Mouse (Mus musculus) ovary, postnatal 36 days (tissue): ENCODE measurements around the gene Rsu1.

Experiments used
- DNase-seq: peaks from one replicate; pipeline ENCODE4 v3.0.0; 2022; ENCODE audit warnings: low spot score, mixed read lengths

The Rsu1 gene

GRCm38 (mm10) chr2:13168743-13169142 is 102.5 kb downstream of the Rsu1 start:
- DNase-seq = peak; percentile 12

- DNase-seq = no peak
These were observed 109.5 kb downstream of the Rsu1 start for GRCm38 (mm10) chr2:13161717-13162116.

- no peak for DNase-seq
These were observed 126.0 kb downstream of the Rsu1 start for GRCm38 (mm10) chr2:13145245-13145644.

- DNase-seq = no peak
These were observed 136.3 kb downstream of the Rsu1 start for GRCm38 (mm10) chr2:13134890-13135289.

GRCm38 (mm10) chr2:13132841-13133240 is 138.4 kb downstream of the Rsu1 start:
- DNase-seq = no peak

- no peak for DNase-seq
These were observed 138.8 kb downstream of the Rsu1 start for GRCm38 (mm10) chr2:13132406-13132805.

GRCm38 (mm10) chr2:13129859-13130258 is 141.4 kb downstream of the Rsu1 start:
- DNase-seq = no peak

- DNase-seq = no peak
These were observed 141.9 kb downstream of the Rsu1 start for GRCm38 (mm10) chr2:13129337-13129736.

- DNase-seq = no peak
These were observed 150.8 kb downstream of the Rsu1 start for GRCm38 (mm10) chr2:13120461-13120860.

- DNase-seq = no peak
These were observed 153.3 kb downstream of the Rsu1 start for GRCm38 (mm10) chr2:13117896-13118295.

- no peak for DNase-seq
These were observed 164.7 kb downstream of the Rsu1 start for GRCm38 (mm10) chr2:13106531-13106930.

- no peak for DNase-seq
These were observed 166.8 kb downstream of the Rsu1 start for GRCm38 (mm10) chr2:13104388-13104787.

GRCm38 (mm10) chr2:13103797-13104200 is 167.4 kb downstream of the Rsu1 start:
- no peak for DNase-seq

GRCm38 (mm10) chr2:13094045-13094444 is 177.2 kb downstream of the Rsu1 start:
- DNase-seq = no peak

- no peak for DNase-seq
These were observed 177.6 kb downstream of the Rsu1 start for GRCm38 (mm10) chr2:13093570-13093969.

- no peak for DNase-seq
These were observed 179.7 kb downstream of the Rsu1 start for GRCm38 (mm10) chr2:13091399-13092015.

- no peak for DNase-seq
These were observed 180.4 kb downstream of the Rsu1 start for GRCm38 (mm10) chr2:13090841-13091240.

- DNase-seq = no peak
These were observed 181.4 kb downstream of the Rsu1 start for GRCm38 (mm10) chr2:13089861-13090260.

GRCm38 (mm10) chr2:13088266-13088665 is 182.9 kb downstream of the Rsu1 start:
- no peak for DNase-seq

- DNase-seq = no peak
These were observed 183.4 kb downstream of the Rsu1 start for GRCm38 (mm10) chr2:13087811-13088210.

- no peak for DNase-seq
These were observed 187.0 kb downstream of the Rsu1 start for GRCm38 (mm10) chr2:13084223-13084622.

GRCm38 (mm10) chr2:13080476-13080875 is 190.7 kb downstream of the Rsu1 start:
- DNase-seq = no peak

GRCm38 (mm10) chr2:13072243-13072642 is 199.0 kb downstream of the Rsu1 start:
- DNase-seq = no peak

- no peak for DNase-seq
These were observed 210.6 kb downstream of the Rsu1 start for GRCm38 (mm10) chr2:13060426-13061170.
